10 mouse cellular contexts compared by ENCODE assay signal in genomic region chr13:32900639-32901038, GRCm38 (mm10). TPM values are rescaled to one million over a fixed set of nuclear protein-coding genes. Genes with fewer than 3 reads are reported as not detected.
DNase-seq lines count a peak whose midpoint lies in the region; ATAC-seq and TF ChIP-seq lines count a peak whose summit lies in the region.
"Had no signal": no experiment of that assay in that cellular context is flagged by ENCODE, and none has a peak within 500 bp of the region (broad histone marks: within the 10 kb centered on the region; RNA-seq: fewer than 3 reads in every experiment).

No protein-coding gene starts in this region.

- H3K27me3 ChIP-seq in thymus, adult 2 months (ENCODE audit: control insufficient read depth, insufficient read depth, low read length): no peaks in the 10 kb centered on the region
- H3K27me3 ChIP-seq: embryonic facial prominence, embryonic 12.5 days had no signal

- TF ChIP-seq CTCF in thymus, adult 2 months (IDR thresholded peaks at IDR 0.05; ENCODE audit: borderline replicate concordance, control insufficient read depth, extremely low read depth, insufficient read depth, low read length, poor library complexity): no peak

- peak; percentile 85 for ATAC-seq in megakaryocyte-erythroid progenitor cell, adult 5-6 weeks (replicated peaks; ENCODE audit: low FRiP score, low TSS enrichment, poor library complexity, severe bottlenecking)

- peak; percentile 35 for DNase-seq in gastrocnemius, adult 18-20 months (ENCODE audit: low spot score)
- DNase-seq in gastrocnemius, adult 8-10 months (ENCODE audit: low spot score in 2 of 2): no peak
- peak; percentile 36 for DNase-seq in thymus, adult 2 months
- no peak for DNase-seq in thymus, adult 18-20 months
- peak; percentile 71 for DNase-seq in embryo, embryonic 11 days
- peak; percentile 56 for DNase-seq in kidney, postnatal 14 days
- no peak for DNase-seq in urinary bladder, adult 2 months (ENCODE audit: low spot score)

- no peaks in the 10 kb centered on the region for H3K36me3 ChIP-seq in thymus, adult 2 months (ENCODE audit: control insufficient read depth, insufficient read depth, low read length)
- H3K36me3 ChIP-seq: embryonic facial prominence, embryonic 12.5 days had no signal

- H3K27ac ChIP-seq in thymus, adult 2 months (ENCODE audit: control insufficient read depth, insufficient read depth, low read length): no peak overlapping the region
- H3K27ac ChIP-seq: embryonic facial prominence, embryonic 12.5 days had no signal

- no peak overlapping the region for H3K4me3 ChIP-seq in thymus, adult 2 months (ENCODE audit: control insufficient read depth, insufficient read depth, low read length)
- H3K4me3 ChIP-seq: embryonic facial prominence, embryonic 12.5 days had no signal

- no peaks in the 10 kb centered on the region for H3K4me1 ChIP-seq in thymus, adult 2 months (replicated peaks; ENCODE audit: control insufficient read depth, insufficient read depth, low read length)
- H3K4me1 ChIP-seq: embryonic facial prominence, embryonic 12.5 days had no signal

- 15% methylated on average over 2 of the region's 2 CpGs for WGBS in thymus, adult 2 months

- no peak for TF ChIP-seq POLR2A in thymus, adult 2 months (IDR thresholded peaks at IDR 0.05; ENCODE audit: control insufficient read depth, extremely low read depth, insufficient read depth, low read length, poor library complexity)

RNA-seq across cellular contexts. Expression of gene Serpinb1c, which starts 2.6 kb away (rescaled TPM):
- 1 to 10 TPM; 1.7 to 1.9 TPM for total RNA-seq in gastrocnemius, adult 18-20 months (2021)
- 1 to 10 TPM; 1.2 to 3.9 (median 2.1) TPM for total RNA-seq in gastrocnemius, adult 8-10 months (2022)
- polyA plus RNA-seq in thymus, adult 2 months (2012; rRNA removed): not detected in 2 replicates
- not detected in 2 replicates for total RNA-seq in megakaryocyte-erythroid progenitor cell, adult 5-6 weeks (2014; fragmentation: Nextera tagmentation)
- not detected in 2 replicates for total RNA-seq in megakaryocyte-erythroid progenitor cell, adult 5-6 weeks (2017)
- 0.38 and 0.45 TPM in 2 replicates for polyA plus RNA-seq in urinary bladder, adult 2 months (2012; rRNA removed)
- polyA plus RNA-seq: embryonic facial prominence, embryonic 12.5 days; liver, embryonic 16.5 days had no signal

RNA-seq across cellular contexts. Expression of gene Serpinb1a, which starts 49.7 kb away (rescaled TPM):
- 1 to 10 TPM; 3.2 to 5.3 TPM for total RNA-seq in gastrocnemius, adult 18-20 months (2021)
- 1 to 10 TPM; 1.7 to 3.9 (median 3.1) TPM for total RNA-seq in gastrocnemius, adult 8-10 months (2022)
- 11.6 and 14.0 TPM in 2 replicates for polyA plus RNA-seq in thymus, adult 2 months (2012; rRNA removed)
- 2.4 and 16.7 TPM in 2 replicates for total RNA-seq in megakaryocyte-erythroid progenitor cell, adult 5-6 weeks (2014; fragmentation: Nextera tagmentation)
- total RNA-seq in megakaryocyte-erythroid progenitor cell, adult 5-6 weeks (2017): 10.1 and 35.8 TPM in 2 replicates
- polyA plus RNA-seq in urinary bladder, adult 2 months (2012; rRNA removed): 14.6 and 18.0 TPM in 2 replicates

Comparison
In these comparisons a context has a peak if more than half of its experiments do, and no peak if none do; other contexts are left out.
1. DNase-seq: peak in gastrocnemius, adult 18-20 months (single experiment), thymus, adult 2 months (single experiment), embryo, embryonic 11 days (single experiment) and kidney, postnatal 14 days (single experiment); none in gastrocnemius, adult 8-10 months (0 of 2), thymus, adult 18-20 months (0 of 2) and urinary bladder, adult 2 months (single experiment).